Mouse (Mus musculus) limb, embryonic 13.5 days (tissue): Measurements from ENCODE around the gene Mrpl21. TPM values are rescaled to one million over a fixed set of nuclear protein-coding genes. Genes with fewer than 3 reads are reported as not detected.
A peak's percentile ranks its signal among the peaks of the same experiment; 100 is the strongest.

Source experiments
- ATAC-seq: fragments of 200-750 bp; cut with Nextera tagmentation; 2 replicates; pipeline ENCODE4 v1.8.0; 2017; ENCODE audit warnings: low read depth, moderate number of reproducible peaks, moderate TSS enrichment; ENCODE audit not compliant: low FRiP score
- H3K27ac ChIP-seq: fragments of 300-500 bp; sonication (generic); 2 replicates; pipeline ENCODE4 v1.5.1; 2015; ENCODE audit warnings: inconsistent platforms, mild to moderate bottlenecking, moderate library complexity
- H3K27me3 ChIP-seq: fragments of 300-500 bp; sonication (generic); 2 replicates; pipeline ENCODE4 v1.6.1; 2015; ENCODE audit warnings: mild to moderate bottlenecking, inconsistent platforms
- H3K36me3 ChIP-seq: fragments of 300-500 bp; sonication (generic); 2 replicates; pipeline ENCODE4 v1.6.1; 2015; ENCODE audit warnings: inconsistent platforms, mild to moderate bottlenecking, moderate library complexity
- H3K4me1 ChIP-seq: fragments of 300-500 bp; sonication (generic); 2 replicates; pipeline ENCODE4 v1.6.1; 2015; ENCODE audit warnings: inconsistent platforms
- H3K4me2 ChIP-seq: fragments of 300-500 bp; sonication (generic); replicated peaks from 2 replicates; pipeline ENCODE4 v1.6.1; 2015; ENCODE audit warnings: inconsistent platforms, mild to moderate bottlenecking, moderate library complexity
- H3K4me3 ChIP-seq: fragments of 300-500 bp; sonication (generic); 2 replicates; pipeline ENCODE4 v1.5.1; 2015; ENCODE audit warnings: moderate library complexity, mild to moderate bottlenecking, inconsistent platforms
- H3K9ac ChIP-seq: fragments of 300-500 bp; sonication (generic); 2 replicates; pipeline ENCODE4 v1.6.1; 2015; ENCODE audit warnings: mild to moderate bottlenecking, inconsistent platforms
- H3K9me3 ChIP-seq: fragments of 300-500 bp; sonication (generic); 2 replicates; pipeline ENCODE4 v1.6.1; 2016; ENCODE audit warnings: inconsistent platforms
- WGBS: fragments of 180-500 bp; shearing (Covaris S2); methylation state at CpG from one replicate; pipeline ENCODE4 v1.1.7; 2015; 5-methylcytosine and 5-hydroxymethylcytosine counted together
- microRNA-seq: library from miRNA; unstranded; fragments of <30 nt; microRNA quantifications from one replicate; pipeline ENCODE4, GENCODE M21; 2016
- polyA plus RNA-seq: library from polyadenylated mRNA; unstranded; fragments of >200 nt; fragmentation: Nextera tagmentation; extraction: Ambion mirVana; gene quantifications from 2 replicates; pipeline ENCODE4 v1.2.1, GENCODE M21; 2015

The Mrpl21 gene
- polyA plus RNA-seq, 1 experiment from 2014 or later = 136 TPM

- Histone ChIP-seq H3K4me2 (peak overlapping the region; percentile 99), H3K9me3 (no peaks in the 10 kb centered on the region), H3K4me3 (no peak overlapping the region), H3K27me3 (peaks cover 16% of the 10 kb centered on the region), H3K9ac (no peak overlapping the region), H3K27ac (peak overlapping the region; percentile 86; the same call in 1 of the 2 replicates), H3K4me1 (peaks cover 38% of the 10 kb centered on the region), H3K36me3 (no peaks in the 10 kb centered on the region)
- no peak for ATAC-seq
- 78% methylated on average over 12 of the region's 12 CpGs for WGBS
Measured at GRCm38 (mm10) chr19:3326479-3327047, 43.9 kb downstream of the Mrpl21 start.

GRCm38 (mm10) chr19:3333247-3333646, 50.5 kb downstream of the Mrpl21 start:
- Histone ChIP-seq H3K9ac (no peak overlapping the region), H3K27ac (no peak overlapping the region), H3K4me2 (no peak overlapping the region), H3K36me3 (no peaks in the 10 kb centered on the region), H3K4me1 (no peaks in the 10 kb centered on the region), H3K4me3 (no peak overlapping the region), H3K9me3 (no peaks in the 10 kb centered on the region), H3K27me3 (no peaks in the 10 kb centered on the region)
- WGBS = 49% methylated on average over 6 of the region's 6 CpGs
- ATAC-seq = no peak

GRCm38 (mm10) chr19:3333694-3334515, 51.2 kb downstream of the Mrpl21 start:
- Histone ChIP-seq H3K9me3 (no peaks in the 10 kb centered on the region), H3K4me2 (no peak overlapping the region), H3K27me3 (no peaks in the 10 kb centered on the region), H3K4me1 (no peaks in the 10 kb centered on the region), H3K36me3 (no peaks in the 10 kb centered on the region), H3K4me3 (no peak overlapping the region), H3K27ac (no peak overlapping the region), H3K9ac (no peak overlapping the region)
- 78% methylated on average over 17 of the region's 17 CpGs for WGBS
- ATAC-seq = no peak

GRCm38 (mm10) chr19:3334550-3334949, 51.8 kb downstream of the Mrpl21 start:
- Histone ChIP-seq H3K36me3 (no peaks in the 10 kb centered on the region), H3K4me1 (no peaks in the 10 kb centered on the region), H3K4me2 (no peak overlapping the region), H3K27ac (no peak overlapping the region), H3K27me3 (no peaks in the 10 kb centered on the region), H3K9ac (no peak overlapping the region), H3K9me3 (no peaks in the 10 kb centered on the region), H3K4me3 (no peak overlapping the region)
- ATAC-seq = no peak
- 80% methylated on average over 4 of the region's 4 CpGs for WGBS

GRCm38 (mm10) chr19:3335917-3336316, 53.2 kb downstream of the Mrpl21 start:
- Histone ChIP-seq H3K27ac (no peak overlapping the region), H3K36me3 (no peaks in the 10 kb centered on the region), H3K4me3 (no peak overlapping the region), H3K4me1 (no peaks in the 10 kb centered on the region), H3K4me2 (no peak overlapping the region), H3K27me3 (no peaks in the 10 kb centered on the region), H3K9ac (no peak overlapping the region), H3K9me3 (no peaks in the 10 kb centered on the region)
- 66% methylated on average over 1 of the region's 1 CpGs for WGBS
- no peak for ATAC-seq

- WGBS = 56% methylated on average over 8 of the region's 8 CpGs
- H3K4me2 ChIP-seq = no peak overlapping the region
- H3K4me3 ChIP-seq = no peak overlapping the region
- no peaks in the 10 kb centered on the region for H3K4me1 ChIP-seq
- no peak overlapping the region for H3K9ac ChIP-seq
- no peaks in the 10 kb centered on the region for H3K36me3 ChIP-seq
- no peak overlapping the region for H3K27ac ChIP-seq
- H3K27me3 ChIP-seq = no peaks in the 10 kb centered on the region
- ATAC-seq = 0 out of 2 replicates have a peak, but pooled peaks have one; percentile 13
- no peaks in the 10 kb centered on the region for H3K9me3 ChIP-seq
Measured at GRCm38 (mm10) chr19:3336485-3337255, 54.0 kb downstream of the Mrpl21 start.

GRCm38 (mm10) chr19:3339187-3339586, 56.5 kb downstream of the Mrpl21 start:
- Histone ChIP-seq H3K27me3 (no peaks in the 10 kb centered on the region), H3K4me1 (no peaks in the 10 kb centered on the region), H3K9ac (no peak overlapping the region), H3K27ac (no peak overlapping the region), H3K9me3 (no peaks in the 10 kb centered on the region), H3K4me3 (no peak overlapping the region), H3K4me2 (no peak overlapping the region), H3K36me3 (no peaks in the 10 kb centered on the region)
- no peak for ATAC-seq
- WGBS = 85% methylated on average over 8 of the region's 8 CpGs

GRCm38 (mm10) chr19:3341021-3341420, 58.3 kb downstream of the Mrpl21 start:
- WGBS = 71% methylated on average over 3 of the region's 3 CpGs

More at GRCm38 (mm10) chr19:3341021-3341420, 58.3 kb downstream of the Mrpl21 start:
- Histone ChIP-seq H3K36me3 (no peaks in the 10 kb centered on the region), H3K9me3 (no peaks in the 10 kb centered on the region), H3K4me1 (no peaks in the 10 kb centered on the region), H3K9ac (no peak overlapping the region), H3K4me3 (no peak overlapping the region), H3K27ac (no peak overlapping the region), H3K4me2 (no peak overlapping the region), H3K27me3 (no peaks in the 10 kb centered on the region)
- no peak for ATAC-seq

Small RNA genes lying within 50 kb of the gene (microRNA-seq; reads per million reads assigned to microRNA genes)
- gene Mir6984 = not detected

Other genes with a start within 250 kb of the Mrpl21 start
- gene Ighmbp2, start 116 bp downstream of the Mrpl21 start, polyA plus RNA-seq = 13.1 and 14.0 TPM in 2 replicates
- 13.9 and 16.2 TPM in 2 replicates for gene Cpt1a, start 39.4 kb downstream of the Mrpl21 start, polyA plus RNA-seq
- 0.24 and 0.57 TPM in 2 replicates for gene Tesmin, start 106.0 kb downstream of the Mrpl21 start, polyA plus RNA-seq
- 0.57 and 0.92 TPM in 2 replicates for gene Gal, start 131.6 kb downstream of the Mrpl21 start, polyA plus RNA-seq